Mouse (Mus musculus): Measurements from ENCODE around the gene Parva. TPM values are rescaled to one million over a fixed set of nuclear protein-coding genes. Genes with fewer than 3 reads are reported as not detected.

The Parva gene
- polyA plus RNA-seq, 1 experiment from 2014 or later, result 8.6 TPM

- no peak overlapping the region for H3K9ac ChIP-seq (replicated peaks)
- no peaks in the 10 kb centered on the region; the same call in none of the 2 replicates for H3K4me1 ChIP-seq (ENCODE audit: insufficient read depth)
- WGBS (ENCODE audit: insufficient replicate concordance), result 83% methylated on average over 10 of the region's 10 CpGs
- no peak for TF ChIP-seq EP300 (IDR thresholded peaks at IDR 0.05; ENCODE audit: low read depth)
- no peak for TF ChIP-seq CTCF (IDR thresholded peaks at IDR 0.05; ENCODE audit: low read depth)
- no peak overlapping the region for H3K4me3 ChIP-seq (ENCODE audit: low read depth, low read length)
- H3K36me3 ChIP-seq (replicated peaks; ENCODE audit: insufficient read depth, low read length), result no peaks in the 10 kb centered on the region
- H3K27me3 ChIP-seq (ENCODE audit: insufficient read depth, low read length), result no peaks in the 10 kb centered on the region
- H3K4me2 ChIP-seq (ENCODE audit: low read depth, low read length), result no peak overlapping the region
- H3K27ac ChIP-seq (ENCODE audit: low read depth), result no peak overlapping the region
- DNase-seq (no peak), ATAC-seq (no peak)
- H3K9me3 ChIP-seq (ENCODE audit: low read length), result no peaks in the 10 kb centered on the region
Observed at GRCm38 (mm10) chr7:112526226-112526625, 98.9 kb downstream of the Parva start.

- no peak for DNase-seq
- TF ChIP-seq EP300 (IDR thresholded peaks at IDR 0.05; ENCODE audit: low read depth) (no peak), CTCF (IDR thresholded peaks at IDR 0.05; ENCODE audit: low read depth) (no peak)
- no peak for ATAC-seq
- Histone ChIP-seq H3K4me2 (ENCODE audit: low read depth, low read length) (no peak overlapping the region), H3K9me3 (ENCODE audit: low read length) (no peaks in the 10 kb centered on the region), H3K36me3 (replicated peaks; ENCODE audit: insufficient read depth, low read length) (no peaks in the 10 kb centered on the region), H3K9ac (replicated peaks) (no peak overlapping the region), H3K27me3 (ENCODE audit: insufficient read depth, low read length) (no peaks in the 10 kb centered on the region), H3K4me3 (ENCODE audit: low read depth, low read length) (no peak overlapping the region), H3K27ac (ENCODE audit: low read depth) (no peak overlapping the region), H3K4me1 (ENCODE audit: insufficient read depth) (no peaks in the 10 kb centered on the region; the same call in none of the 2 replicates)
- WGBS (ENCODE audit: insufficient replicate concordance), result 75% methylated on average over 4 of the region's 4 CpGs
Observed at GRCm38 (mm10) chr7:112527230-112527629, 99.9 kb downstream of the Parva start.

- H3K9ac ChIP-seq (replicated peaks), result no peak overlapping the region
- H3K27ac ChIP-seq (ENCODE audit: low read depth), result no peak overlapping the region
- WGBS (ENCODE audit: insufficient replicate concordance), result 71% methylated on average over 1 of the region's 1 CpGs
- no peak for DNase-seq
- no peak overlapping the region for H3K4me2 ChIP-seq (ENCODE audit: low read depth, low read length)
- H3K36me3 ChIP-seq (replicated peaks; ENCODE audit: insufficient read depth, low read length), result no peaks in the 10 kb centered on the region
- no peaks in the 10 kb centered on the region for H3K9me3 ChIP-seq (ENCODE audit: low read length)
- no peaks in the 10 kb centered on the region for H3K27me3 ChIP-seq (ENCODE audit: insufficient read depth, low read length)
- no peaks in the 10 kb centered on the region; the same call in none of the 2 replicates for H3K4me1 ChIP-seq (ENCODE audit: insufficient read depth)
- H3K4me3 ChIP-seq (ENCODE audit: low read depth, low read length), result no peak overlapping the region
- no peak for TF ChIP-seq EP300 (IDR thresholded peaks at IDR 0.05; ENCODE audit: low read depth)
- no peak for TF ChIP-seq CTCF (IDR thresholded peaks at IDR 0.05; ENCODE audit: low read depth)
- ATAC-seq, result no peak
Observed at GRCm38 (mm10) chr7:112528059-112528458, 100.8 kb downstream of the Parva start.

GRCm38 (mm10) chr7:112528582-112529360 lies 101.5 kb downstream of the Parva start:
- H3K27ac ChIP-seq (ENCODE audit: low read depth), result no peak overlapping the region
- H3K9me3 ChIP-seq (ENCODE audit: low read length), result no peaks in the 10 kb centered on the region

GRCm38 (mm10) chr7:112530924-112531323 lies 103.6 kb downstream of the Parva start:
- no peak overlapping the region for H3K4me3 ChIP-seq (ENCODE audit: low read depth, low read length)
- WGBS (ENCODE audit: insufficient replicate concordance), result 52% methylated on average over 5 of the region's 5 CpGs
- H3K9ac ChIP-seq (replicated peaks), result no peak overlapping the region
- H3K27ac ChIP-seq (ENCODE audit: low read depth), result 0 out of 2 replicates have a peak overlapping the region, but pooled peaks have one; percentile 13
- no peaks in the 10 kb centered on the region; the same call in none of the 2 replicates for H3K4me1 ChIP-seq (ENCODE audit: insufficient read depth)
- H3K27me3 ChIP-seq (ENCODE audit: insufficient read depth, low read length), result no peaks in the 10 kb centered on the region
- no peaks in the 10 kb centered on the region for H3K36me3 ChIP-seq (replicated peaks; ENCODE audit: insufficient read depth, low read length)
- H3K9me3 ChIP-seq (ENCODE audit: low read length), result no peaks in the 10 kb centered on the region
- TF ChIP-seq CTCF (IDR thresholded peaks at IDR 0.05; ENCODE audit: low read depth) (no peak), EP300 (IDR thresholded peaks at IDR 0.05; ENCODE audit: low read depth) (no peak)
- no peak overlapping the region for H3K4me2 ChIP-seq (ENCODE audit: low read depth, low read length)
- ATAC-seq (peak; percentile 70), DNase-seq (no peak)

More at GRCm38 (mm10) chr7:112528582-112529360, 101.5 kb downstream of the Parva start:
- Histone ChIP-seq H3K4me3 (ENCODE audit: low read depth, low read length) (no peak overlapping the region), H3K9ac (replicated peaks) (no peak overlapping the region), H3K27me3 (ENCODE audit: insufficient read depth, low read length) (no peaks in the 10 kb centered on the region), H3K4me1 (ENCODE audit: insufficient read depth) (no peaks in the 10 kb centered on the region; the same call in none of the 2 replicates), H3K36me3 (replicated peaks; ENCODE audit: insufficient read depth, low read length) (no peaks in the 10 kb centered on the region), H3K4me2 (ENCODE audit: low read depth, low read length) (no peak overlapping the region)
- TF ChIP-seq CTCF (IDR thresholded peaks at IDR 0.05; ENCODE audit: low read depth), result no peak
- TF ChIP-seq EP300 (IDR thresholded peaks at IDR 0.05; ENCODE audit: low read depth), result no peak
- ATAC-seq (no peak), DNase-seq (no peak)
- 54% methylated on average over 6 of the region's 6 CpGs for WGBS (ENCODE audit: insufficient replicate concordance)

- 76% methylated on average over 3 of the region's 3 CpGs for WGBS (ENCODE audit: insufficient replicate concordance)
- Histone ChIP-seq H3K27ac (ENCODE audit: low read depth) (no peak overlapping the region), H3K9ac (replicated peaks) (no peak overlapping the region)
Observed at GRCm38 (mm10) chr7:112534148-112534547, 106.8 kb downstream of the Parva start.

More at GRCm38 (mm10) chr7:112534148-112534547, 106.8 kb downstream of the Parva start:
- Histone ChIP-seq H3K9me3 (ENCODE audit: low read length) (no peaks in the 10 kb centered on the region), H3K4me3 (ENCODE audit: low read depth, low read length) (no peak overlapping the region), H3K27me3 (ENCODE audit: insufficient read depth, low read length) (no peaks in the 10 kb centered on the region), H3K4me1 (ENCODE audit: insufficient read depth) (no peaks in the 10 kb centered on the region; the same call in none of the 2 replicates), H3K36me3 (replicated peaks; ENCODE audit: insufficient read depth, low read length) (no peaks in the 10 kb centered on the region), H3K4me2 (ENCODE audit: low read depth, low read length) (no peak overlapping the region)
- DNase-seq, result no peak
- TF ChIP-seq EP300 (IDR thresholded peaks at IDR 0.05; ENCODE audit: low read depth), result no peak
- TF ChIP-seq CTCF (IDR thresholded peaks at IDR 0.05; ENCODE audit: low read depth), result no peak
- no peak for ATAC-seq
